Mouse (Mus musculus) liver, adult 2 months (tissue): ENCODE results near the gene Fam98c. TPM values are rescaled to one million over a fixed set of nuclear protein-coding genes. Genes with fewer than 3 reads are reported as not detected.
"Not testable (repeated sequence)": the region's sequence is repeated elsewhere in the genome, so short reads cannot be mapped to it uniquely, and the experiment has no call there.

Experiments
- DNase-seq: peaks from one replicate; pipeline ENCODE4 v3.0.0-alpha.2; 2011; ENCODE audit warnings: low read depth, low spot score; ENCODE audit errors: extremely low read depth
- H3K27ac ChIP-seq: fragments of 200-500 bp; replicated peaks from 2 replicates; pipeline ENCODE4 v1.5.1; 2012; ENCODE audit warnings: low read depth, mild to moderate bottlenecking, control low read depth, inconsistent platforms, low read length; ENCODE audit not compliant: insufficient read depth
- H3K27me3 ChIP-seq: fragments of 200-500 bp; 2 replicates; pipeline ENCODE4 v1.6.1; 2012; ENCODE audit warnings: mild to moderate bottlenecking, moderate library complexity, low read length, inconsistent platforms; ENCODE audit not compliant: control insufficient read depth, insufficient read depth
- H3K36me3 ChIP-seq: fragments of 200-500 bp; 2 replicates; pipeline ENCODE4 v1.6.1; 2012; ENCODE audit warnings: low read length, inconsistent platforms; ENCODE audit not compliant: control insufficient read depth, insufficient read depth
- H3K4me1 ChIP-seq: fragments of 200-500 bp; 2 replicates; pipeline ENCODE4 v1.6.1; 2011; ENCODE audit warnings: low read length; ENCODE audit not compliant: control insufficient read depth, insufficient read depth
- H3K4me3 ChIP-seq: fragments of 200-500 bp; 2 replicates; pipeline ENCODE4 v1.5.1; 2011; ENCODE audit warnings: low read depth, mild to moderate bottlenecking, control low read depth, low read length, moderate library complexity; ENCODE audit not compliant: insufficient read depth
- H3K79me2 ChIP-seq: fragments of 200-500 bp; 2 replicates; pipeline ENCODE4 v1.6.1; 2012; ENCODE audit warnings: inconsistent platforms, mild to moderate bottlenecking, low read length, moderate library complexity; ENCODE audit not compliant: control insufficient read depth, insufficient read depth
- H3K9ac ChIP-seq: fragments of 200-500 bp; 2 replicates; pipeline ENCODE4 v1.6.1; 2012; ENCODE audit warnings: low read depth, mild to moderate bottlenecking, control low read depth, inconsistent platforms, low read length
- CTCF ChIP-seq: fragments of 200-500 bp; IDR thresholded peaks from 2 replicates; pipeline ENCODE4 v1.5.1; 2011; ENCODE audit warnings: low read depth, low read length, control low read depth
- POLR2A ChIP-seq: fragments of 200-500 bp; IDR thresholded peaks from 2 replicates; pipeline ENCODE4 v1.6.1; 2011; ENCODE audit warnings: low read length, control low read depth; ENCODE audit not compliant: insufficient read depth; ENCODE audit errors: extremely low read depth
- WGBS: fragments of 180-500 bp; shearing (Covaris S2); methylation state at CpG from one replicate; pipeline ENCODE4 v1.1.7; 2018; 5-methylcytosine and 5-hydroxymethylcytosine counted together
- polyA plus RNA-seq: library from polyadenylated mRNA; depleted of rRNA; stranded (reverse); fragments of >200 nt; gene quantifications from 2 replicates; pipeline ENCODE4 v1.2.3, GENCODE M21; 2012
- total RNA-seq: library from RNA; depleted of rRNA; stranded (reverse); fragments of >200 nt; gene quantifications from 2 replicates; pipeline ENCODE4 v1.2.3, GENCODE M21; 2014

Gene Fam98c
- total and polyA plus RNA-seq, 2 experiments = 5.1 to 19.3 TPM

DNA sequence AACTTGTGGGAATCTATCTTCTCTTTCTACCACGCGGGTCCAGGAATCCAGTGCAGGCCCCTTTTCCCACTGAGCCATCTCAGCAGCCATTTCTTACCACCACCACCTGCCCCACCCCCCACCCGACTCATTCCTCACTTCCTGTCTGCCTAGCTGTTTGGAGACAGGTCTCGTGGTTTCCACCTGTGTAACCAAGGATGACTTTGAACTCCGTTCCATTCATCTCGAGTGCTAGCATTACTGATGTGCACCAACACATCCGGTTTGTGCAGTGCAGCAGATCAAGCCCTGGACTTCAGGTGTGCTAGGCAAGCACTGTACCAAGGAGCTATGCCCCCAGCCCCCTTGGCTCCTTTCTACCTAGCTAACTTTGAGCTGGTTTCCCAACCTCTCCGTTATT lies 14.6 kb downstream of the Fam98c start:
- Histone ChIP-seq H3K4me3 (no peak overlapping the region), H3K4me1 (no peaks in the 10 kb centered on the region), H3K9ac (no peak overlapping the region), H3K36me3 (no peaks in the 10 kb centered on the region), H3K27ac (no peak overlapping the region), H3K27me3 (peaks cover 3% of the 10 kb centered on the region; the same call in 1 of the 2 replicates), H3K79me2 (no peaks in the 10 kb centered on the region)
- DNase-seq = no peak
- WGBS = 71% methylated on average over 8 of the region's 8 CpGs
- TF ChIP-seq POLR2A (no peak), CTCF (no peak)

DNA sequence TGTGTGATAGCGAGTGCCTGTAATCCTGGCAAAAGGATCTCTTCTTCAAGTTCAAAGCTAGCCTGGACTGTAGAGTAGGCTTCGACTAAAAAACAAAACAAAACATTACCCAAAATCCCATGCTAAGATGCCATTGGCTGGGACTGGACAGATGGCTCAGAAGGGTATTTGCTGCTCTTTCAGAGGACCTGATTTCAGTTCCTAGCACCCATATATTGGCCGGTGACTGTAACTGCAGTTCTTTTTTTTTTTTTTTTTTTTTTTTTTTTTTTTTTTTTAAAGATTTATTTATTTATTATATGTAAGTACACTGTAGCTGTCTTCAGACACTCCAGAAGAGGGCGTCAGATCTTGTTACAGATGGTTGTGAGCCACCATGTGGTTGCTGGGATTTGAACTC lies 16.8 kb downstream of the Fam98c start:
- not testable (repeated sequence) for H3K4me3 ChIP-seq, H3K27me3 ChIP-seq, H3K4me1 ChIP-seq, DNase-seq, H3K79me2 ChIP-seq, H3K36me3 ChIP-seq, H3K9ac ChIP-seq, H3K27ac ChIP-seq
- 91% methylated on average over 3 of the region's 4 CpGs for WGBS

DNA sequence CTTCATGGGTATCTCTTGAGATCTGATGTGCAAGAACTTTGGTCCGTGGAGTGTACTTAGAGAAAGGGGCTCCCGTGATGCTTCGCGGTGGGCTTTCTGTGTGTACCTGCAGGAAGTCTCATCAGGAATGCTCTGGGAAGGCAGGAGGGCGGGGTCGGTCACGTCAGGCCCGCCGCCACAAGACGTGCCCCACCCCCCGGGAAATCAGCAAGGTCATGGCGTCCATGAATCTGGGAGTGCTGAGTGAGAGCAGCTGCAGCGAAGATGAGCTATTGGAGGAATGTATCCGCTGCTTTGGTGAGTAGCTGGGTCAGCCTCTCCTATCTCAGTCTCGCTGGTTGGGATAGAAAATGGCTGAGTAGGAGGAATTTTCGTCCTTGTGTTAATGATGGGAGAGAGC lies 18.6 kb downstream of the Fam98c start:
- Histone ChIP-seq H3K27me3 (peaks cover 10% of the 10 kb centered on the region; the same call in 1 of the 2 replicates), H3K4me3 (no peak overlapping the region), H3K79me2 (no peaks in the 10 kb centered on the region), H3K9ac (no peak overlapping the region), H3K27ac (no peak overlapping the region), H3K4me1 (no peaks in the 10 kb centered on the region), H3K36me3 (no peaks in the 10 kb centered on the region)
- DNase-seq = no peak
- 46% methylated on average over 16 of the region's 16 CpGs for WGBS
- TF ChIP-seq POLR2A = no peak
- no peak for TF ChIP-seq CTCF

DNA sequence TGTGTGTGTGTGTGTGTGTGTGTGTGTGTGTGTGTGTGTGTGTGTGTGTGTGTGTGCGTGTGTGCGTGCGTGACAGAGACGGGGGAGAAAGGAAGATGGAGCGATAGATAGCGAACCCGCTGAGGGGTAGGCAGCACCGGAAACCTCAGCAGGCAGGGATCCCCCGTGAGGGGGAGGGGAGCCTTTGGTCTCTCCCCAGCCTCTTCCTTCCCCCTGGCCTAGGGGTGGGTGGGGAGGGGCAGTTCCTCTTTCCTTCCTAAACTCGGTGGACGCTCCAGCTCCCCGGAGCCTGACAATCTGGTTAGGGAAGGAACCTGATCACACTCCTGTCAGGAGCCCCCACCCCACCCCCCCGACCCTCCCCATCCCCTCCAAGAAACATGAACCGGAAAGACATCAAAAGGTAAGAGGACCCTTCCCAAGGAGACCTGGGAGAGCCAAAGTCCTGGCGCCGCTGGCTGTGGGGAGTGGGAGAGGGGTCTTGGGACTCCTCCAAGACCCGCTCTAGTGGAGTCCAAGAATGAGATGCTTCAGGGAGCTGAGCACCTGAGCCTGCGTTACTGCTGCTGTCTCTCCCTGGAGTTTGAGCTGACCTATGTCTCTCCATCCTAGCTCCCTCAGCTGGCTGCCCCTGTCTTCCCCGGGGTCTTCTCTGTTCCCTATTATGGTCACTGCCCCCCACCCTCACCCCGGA lies 21.2 kb downstream of the Fam98c start, which contains the start of gene Rasgrp4:
TSS of gene Rasgrp4 (plus strand) at position 159 of the 694 bp plus-strand sequence.
- WGBS = 3% methylated on average over 17 of the region's 20 CpGs
- TF ChIP-seq POLR2A = no peak
- no peak for TF ChIP-seq CTCF
- no peaks in the 10 kb centered on the region for H3K79me2 ChIP-seq
- no peak within 1 kb of the TSS for H3K27ac ChIP-seq
- H3K4me1 ChIP-seq = no peaks in the 10 kb centered on the region
- peak within 1 kb of the TSS; percentile 26; the same call in 1 of the 2 replicates for H3K4me3 ChIP-seq
- H3K9ac ChIP-seq = no peak within 1 kb of the TSS
- H3K36me3 ChIP-seq = no peaks in the 10 kb centered on the region
- peaks cover 10% of the 10 kb centered on the region; the same call in 1 of the 2 replicates for H3K27me3 ChIP-seq
- DNase-seq = no peak

DNA sequence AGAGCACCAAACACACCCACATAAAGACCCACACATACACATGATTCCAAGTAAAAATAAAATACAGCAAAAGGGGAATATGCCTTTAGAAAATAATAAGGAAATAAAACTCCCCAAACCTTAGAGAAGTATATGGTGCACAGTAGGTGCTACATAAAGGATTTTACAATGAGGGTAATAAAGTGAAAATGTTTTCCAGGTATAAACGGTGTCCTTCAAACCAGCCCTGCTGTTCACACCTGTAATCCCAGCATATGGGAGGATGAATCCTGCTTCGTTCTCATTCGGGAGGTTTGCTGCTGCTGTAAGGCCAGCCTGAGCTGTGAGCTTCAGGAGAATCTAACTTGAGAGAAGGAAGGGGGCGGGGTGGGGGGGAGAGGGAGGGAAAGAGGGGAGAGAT lies 21.8 kb downstream of the Fam98c start:
- H3K79me2 ChIP-seq = no peaks in the 10 kb centered on the region
- H3K27me3 ChIP-seq = peaks cover 10% of the 10 kb centered on the region; the same call in 1 of the 2 replicates
- 17% methylated on average over 4 of the region's 4 CpGs for WGBS
- no peak for DNase-seq
- H3K4me1 ChIP-seq = no peaks in the 10 kb centered on the region
- no peak overlapping the region for H3K4me3 ChIP-seq
- TF ChIP-seq CTCF (no peak), POLR2A (no peak)
- no peak overlapping the region for H3K9ac ChIP-seq
- H3K36me3 ChIP-seq = no peaks in the 10 kb centered on the region
- H3K27ac ChIP-seq = no peak overlapping the region

DNA sequence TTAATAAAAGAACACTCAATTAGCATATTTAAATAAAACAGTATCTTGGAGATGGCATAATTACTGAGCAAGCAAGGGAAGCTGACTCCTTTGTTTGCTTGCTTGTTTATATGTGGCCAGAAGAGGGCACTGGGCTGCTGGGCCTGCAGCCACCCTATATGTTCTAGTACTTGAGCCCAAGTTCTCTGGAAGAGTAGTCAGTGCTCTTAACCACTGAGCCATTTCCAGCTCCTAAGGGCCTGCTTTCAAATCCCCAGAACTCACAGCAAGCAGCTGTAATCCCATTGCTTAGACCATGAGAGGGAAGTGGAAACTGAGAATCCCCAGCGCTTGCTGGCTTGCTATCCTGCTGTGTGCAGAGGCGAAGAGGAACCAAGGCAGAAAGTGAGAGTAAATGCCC lies 27.3 kb downstream of the Fam98c start:
- WGBS = 91% methylated on average over 2 of the region's 2 CpGs
- 0 out of 2 replicates have a peak, but pooled peaks cover 7% of the 10 kb centered on the region for H3K27me3 ChIP-seq
- no peaks in the 10 kb centered on the region for H3K36me3 ChIP-seq
- TF ChIP-seq POLR2A = no peak
- peak; percentile 58 for TF ChIP-seq CTCF
- H3K79me2 ChIP-seq = no peaks in the 10 kb centered on the region
- H3K9ac ChIP-seq = no peak overlapping the region
- H3K27ac ChIP-seq = no peak overlapping the region
- H3K4me3 ChIP-seq = no peak overlapping the region
- DNase-seq = no peak
- H3K4me1 ChIP-seq = peaks cover 4% of the 10 kb centered on the region; the same call in 1 of the 2 replicates
